Mouse (Mus musculus) B cell, adult (primary cell): ENCODE measurements around the gene Tlx1. TPM values are rescaled to one million over a fixed set of nuclear protein-coding genes. Genes with fewer than 3 reads are reported as not detected.

ENCODE experiments used
- total RNA-seq: library from RNA; stranded (reverse); gene quantifications from 4 replicates; pipeline ENCODE4 v1.2.4, GENCODE M21; 2023; ENCODE audit not compliant: inconsistent age

The Tlx1 gene
- not detected in 4 replicates for total RNA-seq

GRCm38 (mm10) chr19:45150490-45151181 is at the start of gene Tlx1:
Gene Tlx1 (plus strand): TSS chr19:45150680.

Other genes starting within 250 kb of the Tlx1 start
- 70.3 to 96.3 TPM (median 85.6 TPM) in 4 replicates for gene Slf2, start 219.5 kb upstream of the Tlx1 start, total RNA-seq
- 0.57 to 1.3 TPM (median 0.88 TPM) in 4 replicates for gene Sema4g, start 161.6 kb upstream of the Tlx1 start, total RNA-seq
- gene Twnk, start 145.0 kb upstream of the Tlx1 start, total RNA-seq = 11.0 to 14.3 TPM (median 13.1 TPM) in 4 replicates
- gene Mrpl43, start 144.2 kb upstream of the Tlx1 start, total RNA-seq = 30.9 to 35.0 TPM (median 33.1 TPM) in 4 replicates
- gene Lzts2, start 136.3 kb upstream of the Tlx1 start, total RNA-seq = 0.45 to 1.7 TPM (median 1.3 TPM) in 4 replicates
- not detected in 4 replicates for gene Pdzd7, start 105.0 kb upstream of the Tlx1 start, total RNA-seq
- 20.4 to 28.0 TPM (median 23.7 TPM) in 4 replicates for gene Sfxn3, start 103.2 kb upstream of the Tlx1 start, total RNA-seq
- gene Kazald1, start 75.4 kb upstream of the Tlx1 start, total RNA-seq = not detected in 4 replicates
- gene Lbx1, start 85.1 kb downstream of the Tlx1 start, total RNA-seq = not detected in 4 replicates
- gene Btrc, start 213.1 kb downstream of the Tlx1 start, total RNA-seq = 32.3 to 41.8 TPM (median 38.6 TPM) in 4 replicates